Mouse (Mus musculus) splenic B cell, adult 2 months (primary cell): ENCODE data around the gene Duxbl2.
"Not testable (repeated sequence)": the region's sequence is repeated elsewhere in the genome, so short reads cannot be mapped to it uniquely, and the experiment has no call there.

Experiments
- DNase-seq: peaks from one replicate; pipeline ENCODE4 v3.0.0-alpha.2; 2011; ENCODE audit warnings: low read depth, low spot score
- H3K27me3 ChIP-seq: 2 replicates; pipeline ENCODE4 v1.6.1; 2012; ENCODE audit warnings: mild to moderate bottlenecking, low read length, moderate library complexity, mixed read lengths; ENCODE audit not compliant: control insufficient read depth, poor library complexity, insufficient read depth, severe bottlenecking
- H3K36me3 ChIP-seq: 2 replicates; pipeline ENCODE4 v1.6.1; 2012; ENCODE audit warnings: mild to moderate bottlenecking, low read length, moderate library complexity, mixed read lengths; ENCODE audit not compliant: control insufficient read depth, poor library complexity, insufficient read depth, severe bottlenecking

Gene Duxbl2

GRCm38 (mm10) chr14:26118150-26118549 lies at the start of gene Duxbl2:
Gene Duxbl2 (plus strand): TSS chr14:26118349.
- H3K27me3 ChIP-seq, H3K36me3 ChIP-seq: not testable (repeated sequence)

DNA sequence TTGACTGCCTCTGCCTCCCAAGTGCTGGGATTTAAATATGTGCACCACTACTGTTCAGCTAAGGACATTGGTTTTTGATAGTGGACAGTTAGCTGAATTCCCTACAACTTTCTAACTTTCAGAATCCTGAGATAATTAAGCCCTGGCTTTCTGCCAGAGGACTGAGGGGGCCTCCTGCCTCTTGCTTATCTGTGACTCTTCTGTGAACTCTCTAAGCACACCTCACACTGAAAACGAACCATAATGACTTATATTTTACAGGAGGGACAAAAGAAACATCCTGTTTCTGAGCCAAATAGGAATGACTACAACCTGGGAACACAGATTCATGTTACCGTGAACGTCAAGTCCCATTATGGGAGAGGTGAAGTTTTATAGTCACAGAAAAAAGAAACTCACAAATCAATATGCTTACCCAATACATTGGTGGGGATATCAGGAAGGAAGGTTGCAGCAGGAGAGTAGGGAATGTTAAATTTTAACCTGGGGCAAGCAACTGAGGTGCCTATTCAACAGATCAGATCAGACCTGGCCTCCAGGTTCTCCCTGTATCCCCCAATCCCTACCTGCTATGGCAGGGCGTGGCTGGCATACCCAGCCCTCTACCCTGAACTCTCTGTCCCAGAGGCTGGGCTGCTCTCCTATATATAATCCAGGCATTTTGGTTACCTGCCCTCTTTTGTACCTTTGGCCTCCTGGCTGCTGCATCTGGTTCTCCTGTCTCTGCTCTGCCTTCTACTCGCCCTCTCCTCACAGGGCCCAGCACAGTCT lies 41.3 kb upstream of the Duxbl2 start:
- DNase-seq, H3K36me3 ChIP-seq: not testable (repeated sequence)

More at GRCm38 (mm10) chr14:26118150-26118549, at the start of gene Duxbl2:
- DNase-seq = not testable (repeated sequence)

DNA sequence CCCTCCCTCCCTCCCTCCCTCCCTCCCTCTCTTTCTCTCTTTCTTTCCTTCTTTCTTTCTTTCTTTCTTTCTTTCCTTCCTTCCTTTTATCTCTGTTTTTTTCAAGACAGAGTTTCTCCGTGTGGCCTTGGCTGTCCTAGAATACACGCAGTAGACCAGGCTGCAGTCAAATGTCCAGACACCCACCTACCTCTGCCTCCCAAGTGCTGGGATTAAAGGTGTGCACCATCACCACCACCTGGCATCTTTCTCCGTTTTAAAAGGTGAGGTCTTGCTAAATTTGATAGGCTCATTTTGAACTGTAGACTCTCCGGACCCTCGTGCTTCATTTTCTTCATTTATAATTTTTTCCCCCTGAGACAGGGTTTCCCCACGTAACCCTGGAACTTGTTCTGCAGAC lies 36.9 kb upstream of the Duxbl2 start, which contains the start of gene Cphx2:
Cphx2 (plus strand) TSS at position 301 of the 400 bp plus-strand sequence.
- not testable (repeated sequence) for DNase-seq, H3K36me3 ChIP-seq, H3K27me3 ChIP-seq

More for the DNA sequence above, 41.3 kb upstream of the Duxbl2 start:
- H3K27me3 ChIP-seq = not testable (repeated sequence)

GRCm38 (mm10) chr14:26081997-26082396 lies 36.2 kb upstream of the Duxbl2 start, which contains the start of gene Cphx3:
Gene Cphx3 (plus strand): TSS chr14:26082297.
- not testable (repeated sequence) for DNase-seq

GRCm38 (mm10) chr14:26097622-26098021 lies 20.5 kb upstream of the Duxbl2 start:
- H3K27me3 ChIP-seq, DNase-seq, H3K36me3 ChIP-seq: not testable (repeated sequence)

More at GRCm38 (mm10) chr14:26081997-26082396, 36.2 kb upstream of the Duxbl2 start, which contains the start of gene Cphx3:
- H3K36me3 ChIP-seq, H3K27me3 ChIP-seq: not testable (repeated sequence)

DNA sequence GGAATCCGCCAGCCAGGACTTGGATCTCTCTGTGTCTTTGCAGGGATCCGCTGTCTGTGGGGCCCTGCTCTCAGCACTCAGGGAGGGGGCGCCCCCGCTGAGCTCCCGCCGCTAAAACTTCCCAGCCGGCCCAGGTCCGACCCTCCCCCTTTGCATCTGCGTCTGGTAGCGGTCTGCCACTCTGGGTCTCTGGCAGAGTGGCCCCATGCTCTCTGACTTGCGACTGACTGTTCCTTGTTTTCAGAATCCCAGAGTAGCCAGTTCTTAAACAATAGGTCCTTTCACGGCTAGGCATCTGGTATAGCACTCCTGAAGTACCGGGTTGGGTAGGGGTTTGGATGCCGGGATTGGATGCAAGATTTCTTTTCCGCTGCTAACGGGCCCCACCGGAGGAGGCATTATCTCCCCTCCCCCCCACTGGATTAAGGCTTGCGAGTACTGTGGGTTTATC lies 426 bp downstream of the Duxbl2 start:
- H3K27me3 ChIP-seq, DNase-seq, H3K36me3 ChIP-seq: not testable (repeated sequence)

- H3K27me3 ChIP-seq, DNase-seq, H3K36me3 ChIP-seq: not testable (repeated sequence)
These were observed 946 bp downstream of the Duxbl2 start for GRCm38 (mm10) chr14:26119095-26119494.

GRCm38 (mm10) chr14:26147095-26147494 lies 28.9 kb downstream of the Duxbl2 start:
- not testable (repeated sequence) for H3K36me3 ChIP-seq, H3K27me3 ChIP-seq, DNase-seq

DNA sequence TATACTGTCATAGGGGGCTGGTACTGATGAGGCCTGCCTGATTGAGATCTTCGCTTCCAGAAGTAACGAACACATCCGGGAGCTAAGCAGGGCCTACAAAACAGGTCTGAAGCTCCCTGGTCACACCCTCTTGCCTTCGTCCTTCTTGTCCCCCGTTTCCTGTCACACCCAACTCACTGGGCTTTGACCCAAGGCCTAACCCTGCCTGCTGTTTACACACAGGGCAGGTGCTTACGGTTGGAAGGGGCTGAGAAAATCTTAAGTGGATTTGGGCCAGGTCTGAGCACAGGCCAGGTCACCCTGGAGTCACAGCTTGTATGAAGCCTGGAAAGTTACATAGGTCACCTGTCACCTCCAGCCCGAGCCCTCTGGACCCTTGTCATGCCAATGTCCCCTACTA lies 37.9 kb downstream of the Duxbl2 start:
- DNase-seq, H3K36me3 ChIP-seq, H3K27me3 ChIP-seq: not testable (repeated sequence)

DNA sequence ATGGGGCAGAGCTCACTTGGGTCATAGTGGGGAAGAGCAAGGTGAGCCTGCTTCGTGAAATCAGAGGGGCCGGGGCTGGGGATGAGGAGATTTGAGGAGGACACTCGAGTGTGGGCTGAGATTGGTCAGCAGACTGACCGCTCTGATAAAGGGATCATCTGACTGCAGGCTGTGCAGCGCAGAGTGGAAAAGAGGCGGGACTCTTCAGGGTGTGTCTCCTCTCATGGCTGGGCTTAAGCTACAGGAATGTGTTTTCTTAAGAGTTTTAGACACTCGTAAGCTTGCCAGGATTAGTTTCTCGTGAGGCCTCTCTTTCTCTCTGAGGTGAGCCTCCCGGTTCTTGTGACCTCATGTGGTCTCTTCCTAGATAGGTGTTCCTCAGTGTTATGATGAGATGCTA lies 43.0 kb downstream of the Duxbl2 start:
- not testable (repeated sequence) for DNase-seq, H3K27me3 ChIP-seq, H3K36me3 ChIP-seq

DNA sequence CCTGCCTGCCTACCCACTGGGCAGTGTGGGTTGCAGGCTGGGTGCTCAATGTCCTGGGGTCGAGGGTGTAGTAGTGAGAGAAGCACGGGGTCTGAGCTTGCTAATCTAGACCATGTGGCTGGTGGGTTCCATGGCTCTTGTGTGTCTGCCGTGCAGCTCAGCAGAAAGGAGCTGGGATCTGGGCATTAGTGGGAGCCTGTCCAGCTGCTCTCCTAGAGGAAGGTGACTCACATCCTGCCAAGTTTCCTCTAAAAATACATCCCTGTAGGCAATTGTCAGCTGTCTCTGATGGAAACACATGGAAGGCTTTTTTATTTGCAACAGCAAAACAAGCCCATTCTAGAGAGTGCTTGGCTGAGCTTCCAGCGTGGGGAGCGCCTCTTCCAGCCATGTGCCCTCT lies 44.3 kb downstream of the Duxbl2 start:
- H3K27me3 ChIP-seq, DNase-seq, H3K36me3 ChIP-seq: not testable (repeated sequence)

- H3K27me3 ChIP-seq, H3K36me3 ChIP-seq, DNase-seq: not testable (repeated sequence)
These were observed 47.1 kb downstream of the Duxbl2 start for GRCm38 (mm10) chr14:26165266-26165665.

DNA sequence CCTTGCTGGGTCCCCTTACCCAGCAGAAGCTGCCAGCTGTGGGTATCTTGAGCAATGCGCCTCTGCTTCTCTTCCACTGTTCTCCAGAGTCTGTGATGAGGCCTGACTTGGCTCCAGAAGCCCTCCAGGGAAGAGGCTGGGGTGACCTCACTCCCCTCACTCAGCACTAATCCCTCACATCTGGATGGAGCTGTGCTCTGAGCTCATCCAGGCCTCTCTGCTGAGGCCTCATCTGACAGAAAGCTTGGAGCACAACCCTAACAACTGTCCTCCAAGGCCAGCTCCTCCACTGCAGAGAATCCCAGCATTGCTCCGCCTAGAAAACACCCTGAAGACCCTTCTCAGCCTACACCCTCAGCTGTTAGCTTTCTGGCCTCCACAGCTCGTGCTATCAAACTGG lies 55.8 kb downstream of the Duxbl2 start:
- not testable (repeated sequence) for H3K27me3 ChIP-seq, DNase-seq, H3K36me3 ChIP-seq

GRCm38 (mm10) chr14:26175028-26175427 lies 56.9 kb downstream of the Duxbl2 start:
- H3K27me3 ChIP-seq, DNase-seq, H3K36me3 ChIP-seq: not testable (repeated sequence)
